In genomic region chr12:106462281-106462680, GRCm38 (mm10) we compare ENCODE assay signal across 11 mouse cellular contexts.
"Had no signal": no experiment of that assay in that cellular context is flagged by ENCODE, and none has a peak within 500 bp of the region (broad histone marks: within the 10 kb centered on the region; RNA-seq: fewer than 3 reads in every experiment).

No protein-coding gene starts in this region.

- H3K4me2 ChIP-seq: limb, embryonic 13.5 days; neural tube, embryonic 13.5 days had no signal

- H3K9ac ChIP-seq: limb, embryonic 13.5 days; liver, embryonic 14.5 days; neural tube, embryonic 13.5 days had no signal

- H3K27me3 ChIP-seq: neural tube, embryonic 13.5 days had no signal

- H3K4me1 ChIP-seq: neural tube, embryonic 13.5 days had no signal

- H3K9me3 ChIP-seq: limb, embryonic 13.5 days; neural tube, embryonic 13.5 days had no signal

- H3K36me3 ChIP-seq: limb, embryonic 13.5 days; neural tube, embryonic 13.5 days had no signal

- H3K27ac ChIP-seq: limb, embryonic 13.5 days; liver, embryonic 14.5 days; neural tube, embryonic 13.5 days had no signal

- H3K4me3 ChIP-seq: limb, embryonic 13.5 days; neural tube, embryonic 13.5 days had no signal

- DNase-seq: kidney, postnatal 14 days; left cerebral cortex, postnatal 4 days; lung, adult 18-20 months; retina, postnatal 1 day; right cerebral cortex, postnatal 4 days; spleen, adult 18-20 months; thymus, adult 18-20 months; thymus, postnatal 36 days had no signal
